Mouse (Mus musculus) thymus, adult 2 months (tissue): Measurements from ENCODE around the gene 1600014C10Rik.

ENCODE experiments used
- CTCF ChIP-seq: fragments of 200-500 bp; IDR thresholded peaks from 2 replicates; pipeline ENCODE4 v1.5.1; 2012; ENCODE audit warnings: mild to moderate bottlenecking, control low read depth, low read length, moderate library complexity, borderline replicate concordance; ENCODE audit not compliant: control insufficient read depth, poor library complexity, insufficient read depth; ENCODE audit errors: extremely low read depth
- POLR2A ChIP-seq: fragments of 200-500 bp; IDR thresholded peaks from 2 replicates; pipeline ENCODE4 v1.6.1; 2012; ENCODE audit warnings: mild to moderate bottlenecking, low read length, control low read depth, moderate library complexity; ENCODE audit not compliant: control insufficient read depth, poor library complexity, insufficient read depth; ENCODE audit errors: extremely low read depth

DNA sequence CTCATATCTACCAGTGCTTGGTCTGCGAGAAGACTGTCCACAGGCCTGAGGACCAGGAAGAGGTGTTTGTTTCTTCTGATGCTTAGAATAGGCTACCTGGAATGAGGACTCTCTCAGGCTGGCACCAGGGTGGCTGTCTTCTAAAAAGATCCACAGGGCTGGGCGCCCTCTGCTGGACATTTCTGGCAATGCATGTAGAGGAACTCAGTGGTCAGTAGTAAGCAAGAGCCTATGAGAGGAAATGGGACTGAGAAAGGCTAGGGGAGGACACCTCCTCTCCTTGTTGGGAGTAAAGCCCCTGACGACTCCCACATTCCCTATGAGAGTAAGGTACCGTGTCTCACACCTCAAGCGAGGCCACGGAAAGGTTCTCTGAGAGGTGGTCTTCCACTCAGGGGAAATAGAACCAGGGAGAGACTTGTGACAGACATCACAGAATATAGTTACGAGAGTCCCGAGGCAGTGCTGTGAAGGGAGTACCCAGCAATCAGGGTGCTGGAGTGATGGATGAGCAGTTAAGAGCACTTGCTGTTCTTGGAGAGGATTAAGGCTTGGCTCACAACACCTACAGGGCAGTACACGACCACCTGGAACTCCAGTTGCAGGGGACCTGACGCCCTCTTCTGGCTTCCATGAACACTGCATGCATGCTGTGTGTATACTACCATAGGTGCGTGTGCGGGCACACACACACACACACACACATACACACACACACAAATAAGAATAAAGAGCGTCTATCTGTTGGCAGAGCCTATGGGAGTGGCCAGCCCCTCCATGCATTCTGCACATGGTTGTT is 41.1 kb upstream of the 1600014C10Rik start:
- TF ChIP-seq CTCF (no peak), POLR2A (no peak)
